Mouse (Mus musculus) bone marrow macrophage, adult 2 months (primary cell): ENCODE results near the gene Zup1. TPM values are rescaled to one million over a fixed set of nuclear protein-coding genes. Genes with fewer than 3 reads are reported as not detected.
"Not testable (repeated sequence)": the region's sequence is repeated elsewhere in the genome, so short reads cannot be mapped to it uniquely, and the experiment has no call there.

Experiments
- H3K27ac ChIP-seq: 2 replicates; pipeline ENCODE4 v1.5.1; 2012; ENCODE audit warnings: low read depth, low read length; ENCODE audit not compliant: insufficient read depth
- H3K4me1 ChIP-seq: 2 replicates; pipeline ENCODE4 v1.6.1; 2012; ENCODE audit warnings: low read length; ENCODE audit not compliant: control insufficient read depth, insufficient read depth
- H3K4me3 ChIP-seq: 2 replicates; pipeline ENCODE4 v1.5.1; 2012; ENCODE audit warnings: mild to moderate bottlenecking, low read length, moderate library complexity; ENCODE audit not compliant: insufficient read depth
- CTCF ChIP-seq: IDR thresholded peaks from 2 replicates; pipeline ENCODE4 v1.5.1; 2012; ENCODE audit warnings: low read depth, mild to moderate bottlenecking, low read length, moderate library complexity
- POLR2A ChIP-seq: IDR thresholded peaks from 2 replicates; pipeline ENCODE4 v1.6.1; 2012; ENCODE audit warnings: mild to moderate bottlenecking, low read depth, low read length, borderline replicate concordance
- polyA plus RNA-seq: library from polyadenylated mRNA; stranded (reverse); fragments of >200 nt; gene quantifications from 2 replicates; pipeline ENCODE4 v1.2.4, GENCODE M21; 2012; ENCODE audit not compliant: missing spikeins, insufficient read depth, insufficient read length

Zup1 gene
- 44.5 and 50.8 TPM in 2 replicates for polyA plus RNA-seq

GRCm38 (mm10) chr10:33950803-33951583 lies at the start of gene Zup1:
TSS of gene Zup1 (minus strand) at chr10:33951269.
- no peak for TF ChIP-seq CTCF
- no peak for TF ChIP-seq POLR2A
- Histone ChIP-seq H3K4me1 (peaks cover 5% of the 10 kb centered on the region; the same call in 1 of the 2 replicates), H3K4me3 (peak within 1 kb of the TSS; percentile 82), H3K27ac (peak within 1 kb of the TSS; percentile 66)

- H3K4me3 ChIP-seq: no peak overlapping the region
Measured at GRCm38 (mm10) chr10:33998397-33998796, 47.3 kb upstream of the Zup1 start.

GRCm38 (mm10) chr10:33996686-33997085 lies 45.6 kb upstream of the Zup1 start:
- H3K27ac ChIP-seq, H3K4me3 ChIP-seq: not testable (repeated sequence)

More at GRCm38 (mm10) chr10:33998397-33998796, 47.3 kb upstream of the Zup1 start:
- Histone ChIP-seq H3K27ac (no peak overlapping the region), H3K4me1 (no peaks in the 10 kb centered on the region)
- no peak for TF ChIP-seq POLR2A
- TF ChIP-seq CTCF: no peak

GRCm38 (mm10) chr10:33986771-33987170 lies 35.7 kb upstream of the Zup1 start:
- H3K4me1 ChIP-seq: no peaks in the 10 kb centered on the region
- no peak overlapping the region for H3K4me3 ChIP-seq
- TF ChIP-seq CTCF (no peak), POLR2A (no peak)
- no peak overlapping the region for H3K27ac ChIP-seq

More at GRCm38 (mm10) chr10:33996686-33997085, 45.6 kb upstream of the Zup1 start:
- not testable (repeated sequence) for H3K4me1 ChIP-seq

GRCm38 (mm10) chr10:33974781-33975494 lies 23.9 kb upstream of the Zup1 start:
- no peak for TF ChIP-seq POLR2A
- TF ChIP-seq CTCF: no peak
- H3K27ac ChIP-seq: no peak overlapping the region
- no peak overlapping the region for H3K4me3 ChIP-seq
- no peaks in the 10 kb centered on the region for H3K4me1 ChIP-seq

- no peak overlapping the region for H3K27ac ChIP-seq
- H3K4me1 ChIP-seq: peaks cover 5% of the 10 kb centered on the region; the same call in 1 of the 2 replicates
- TF ChIP-seq CTCF: no peak
- no peak for TF ChIP-seq POLR2A
- no peak overlapping the region for H3K4me3 ChIP-seq
Measured at GRCm38 (mm10) chr10:33952509-33952908, 1.4 kb upstream of the Zup1 start.

- Histone ChIP-seq H3K27ac (no peak overlapping the region), H3K4me3 (no peak overlapping the region), H3K4me1 (peaks cover 2% of the 10 kb centered on the region; the same call in 1 of the 2 replicates)
- TF ChIP-seq POLR2A (no peak), CTCF (no peak)
Measured at GRCm38 (mm10) chr10:33946336-33946735, 4.7 kb downstream of the Zup1 start.

GRCm38 (mm10) chr10:33945390-33945789 lies 5.7 kb downstream of the Zup1 start:
- Histone ChIP-seq H3K4me1 (peaks cover 2% of the 10 kb centered on the region; the same call in 1 of the 2 replicates), H3K27ac (no peak overlapping the region), H3K4me3 (no peak overlapping the region)
- TF ChIP-seq POLR2A (no peak), CTCF (no peak)

GRCm38 (mm10) chr10:33940702-33941101 lies 10.4 kb downstream of the Zup1 start:
- Histone ChIP-seq H3K4me1 (no peaks in the 10 kb centered on the region), H3K27ac (no peak overlapping the region), H3K4me3 (no peak overlapping the region)
- no peak for TF ChIP-seq POLR2A
- TF ChIP-seq CTCF: no peak

GRCm38 (mm10) chr10:33905489-33905888 lies 45.6 kb downstream of the Zup1 start:
- TF ChIP-seq POLR2A (no peak), CTCF (no peak)
- Histone ChIP-seq H3K4me3 (peak overlapping the region; percentile 37), H3K27ac (no peak overlapping the region), H3K4me1 (no peaks in the 10 kb centered on the region)
